Mouse (Mus musculus) brain, embryonic 14.5 days (tissue): ENCODE data around the gene Zdhhc11.

Source experiments
- CTCF ChIP-seq: fragments of 200-500 bp; IDR thresholded peaks from 2 replicates; pipeline ENCODE4 v1.5.1; 2012; ENCODE audit warnings: inconsistent platforms, mild to moderate bottlenecking, moderate library complexity, borderline replicate concordance; ENCODE audit not compliant: insufficient read depth, insufficient read length; ENCODE audit errors: extremely low read depth
- POLR2A ChIP-seq: fragments of 200-500 bp; IDR thresholded peaks from 2 replicates; pipeline ENCODE4 v1.6.1; 2012; ENCODE audit warnings: mild to moderate bottlenecking, inconsistent platforms, borderline replicate concordance; ENCODE audit not compliant: poor library complexity, insufficient read depth, insufficient read length, severe bottlenecking; ENCODE audit errors: extremely low read depth

GRCm38 (mm10) chr13:74030691-74031090 is 67.0 kb downstream of the Zdhhc11 start:
- TF ChIP-seq CTCF (no peak), POLR2A (no peak)
